7 mouse cellular contexts compared by ENCODE assay signal in the genomic region with DNA sequence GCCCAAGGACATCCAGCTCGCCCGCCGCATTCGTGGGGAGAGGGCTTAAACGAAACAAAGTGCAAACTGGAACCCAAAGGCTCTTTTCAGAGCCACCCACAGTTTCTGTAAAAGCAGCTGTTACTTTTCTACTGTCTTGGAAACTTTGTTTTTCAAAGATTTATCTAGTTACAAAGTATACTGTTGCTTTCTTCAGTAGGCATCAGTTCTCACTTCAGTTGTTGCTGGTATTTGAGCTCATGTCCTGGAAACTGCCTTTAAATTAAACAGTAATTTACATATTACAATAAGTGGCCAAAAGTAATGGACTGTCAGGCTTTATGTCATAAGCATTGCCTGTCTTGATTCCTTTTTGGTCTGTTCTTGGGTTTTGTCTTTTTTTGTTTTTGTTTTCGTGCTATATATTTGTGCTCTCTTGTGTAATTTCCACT. TPM values are rescaled to one million over a fixed set of nuclear protein-coding genes. Genes with fewer than 3 reads are reported as not detected.
DNase-seq lines count a peak whose midpoint lies in the region; ATAC-seq and TF ChIP-seq lines count a peak whose summit lies in the region.

No protein-coding gene starts in this region.

- peak overlapping the region; percentile 74 for H3K9ac ChIP-seq in forebrain, embryonic 11.5 days (ENCODE audit: low read length)
- peak overlapping the region; percentile 96 for H3K9ac ChIP-seq in liver, embryonic 14.5 days (replicated peaks)

- peak overlapping the region; percentile 56 for H3K4me2 ChIP-seq in forebrain, embryonic 11.5 days (ENCODE audit: low read depth, low read length, severe bottlenecking)
- peak overlapping the region; percentile 78 for H3K4me2 ChIP-seq in liver, embryonic 14.5 days (ENCODE audit: low read depth)

- H3K27me3 ChIP-seq in forebrain, embryonic 11.5 days (ENCODE audit: control insufficient read depth, insufficient read depth, low read length): no peaks in the 10 kb centered on the region
- H3K27me3 ChIP-seq in liver, embryonic 14.5 days (ENCODE audit: control insufficient read depth, insufficient read depth, low read length): no peaks in the 10 kb centered on the region

- intact Hi-C loops in left cerebral cortex, postnatal 36 days (cut with DNase I): no loop called here

- TF ChIP-seq CTCF in liver, embryonic 14.5 days (IDR thresholded peaks at IDR 0.05; ENCODE audit: low read depth): no peak

- peaks cover 4% of the 10 kb centered on the region; the same call in 1 of the 2 replicates for H3K4me1 ChIP-seq in forebrain, embryonic 11.5 days (replicated peaks; ENCODE audit: control insufficient read depth, insufficient read depth, low read length)
- peaks cover 29 to 31% of the 10 kb centered on the region in 2 experiments for H3K4me1 ChIP-seq in liver, embryonic 14.5 days (replicated peaks; ENCODE audit: control insufficient read depth in 2 of 2, insufficient read depth in 2 of 2, low read length in 1 of 2)

- no peak for ATAC-seq in forebrain, embryonic 11.5 days (replicated peaks; ENCODE audit: low FRiP score)
- no peak for ATAC-seq in liver, embryonic 14.5 days (ENCODE audit: insufficient read depth)

- peak overlapping the region; percentile 75 for H3K27ac ChIP-seq in forebrain, embryonic 11.5 days (ENCODE audit: low read depth, low read length)
- peak overlapping the region; percentile 99 for H3K27ac ChIP-seq in liver, embryonic 14.5 days

- peak overlapping the region; percentile 32 for H3K4me3 ChIP-seq in forebrain, embryonic 11.5 days (ENCODE audit: low read depth, low read length)
- H3K4me3 ChIP-seq in liver, embryonic 14.5 days (ENCODE audit: insufficient read depth in 1 of 2, low read depth in 2 of 2, low read length in 2 of 2): peak overlapping the region; percentile 61 to 64

- no peak for TF ChIP-seq EP300 in liver, embryonic 14.5 days (IDR thresholded peaks at IDR 0.05; ENCODE audit: low read depth)

- DNase-seq in thymus, postnatal 4 days: peak; percentile 38
- DNase-seq in thymus, postnatal 14 days: no peak
- no peak for DNase-seq in forebrain, embryonic 11.5 days (ENCODE audit: low spot score)
- DNase-seq in liver, embryonic 14.5 days (ENCODE audit: low read depth in 3 of 3, low spot score in 3 of 3): no peak
- no peak for DNase-seq in spleen, postnatal 14 days (ENCODE audit: low spot score in 2 of 2)
- DNase-seq in left cerebral cortex, postnatal 36 days (ENCODE audit: low spot score in 2 of 2): no peak
- DNase-seq in layer of hippocampus, adult 11-12 months (ENCODE audit: low spot score): no peak

- 1% methylated on average over 6 of the region's 6 CpGs for WGBS in forebrain, embryonic 11.5 days
- 3% methylated on average over 6 of the region's 6 CpGs for WGBS in liver, embryonic 14.5 days (ENCODE audit: insufficient replicate concordance)

- no peaks in the 10 kb centered on the region for H3K9me3 ChIP-seq in forebrain, embryonic 11.5 days (ENCODE audit: control insufficient read depth, low read length)
- H3K9me3 ChIP-seq in liver, embryonic 14.5 days (ENCODE audit: control insufficient read depth, low read length): no peaks in the 10 kb centered on the region

- H3K36me3 ChIP-seq in forebrain, embryonic 11.5 days (ENCODE audit: control insufficient read depth, insufficient read depth, low read length): no peaks in the 10 kb centered on the region
- H3K36me3 ChIP-seq in liver, embryonic 14.5 days (replicated peaks; ENCODE audit: control insufficient read depth, insufficient read depth, low read depth): no peaks in the 10 kb centered on the region

RNA-seq across cellular contexts. Expression of gene Hist1h3b, which starts 0.7 kb away (rescaled TPM):
- polyA plus RNA-seq in forebrain, embryonic 11.5 days (2014; fragmentation: Nextera tagmentation; extraction: Ambion mirVana): 11.7 and 15.4 TPM in 2 replicates
- polyA plus RNA-seq in liver, embryonic 14.5 days (2012; rRNA removed): 40.0 and 45.7 TPM in 2 replicates
- polyA plus RNA-seq in liver, embryonic 14.5 days (2014; fragmentation: Nextera tagmentation; extraction: Ambion mirVana): 8.9 and 11.4 TPM in 2 replicates
- total RNA-seq in left cerebral cortex, postnatal 36 days (2021): 10 to 100 TPM in 1 of 2 experiments, 1 to 10 TPM in 1; 9.7 to 14.5 TPM

RNA-seq across cellular contexts. Expression of gene Hist1h2ab, which starts 1.8 kb away (rescaled TPM):
- 59.7 and 63.1 TPM in 2 replicates for polyA plus RNA-seq in forebrain, embryonic 11.5 days (2014; fragmentation: Nextera tagmentation; extraction: Ambion mirVana)
- 45.2 and 45.3 TPM in 2 replicates for polyA plus RNA-seq in liver, embryonic 14.5 days (2012; rRNA removed)
- 70.4 and 74.8 TPM in 2 replicates for polyA plus RNA-seq in liver, embryonic 14.5 days (2014; fragmentation: Nextera tagmentation; extraction: Ambion mirVana)
- 10 to 100 TPM; 28.3 to 44.5 TPM for total RNA-seq in left cerebral cortex, postnatal 36 days (2021)

RNA-seq across cellular contexts. Expression of gene Hist1h4b, which starts 4.1 kb away (rescaled TPM):
- polyA plus RNA-seq in forebrain, embryonic 11.5 days (2014; fragmentation: Nextera tagmentation; extraction: Ambion mirVana): 4.7 and 5.9 TPM in 2 replicates
- 9.2 and 21.6 TPM in 2 replicates for polyA plus RNA-seq in liver, embryonic 14.5 days (2012; rRNA removed)
- 4.5 and 5.1 TPM in 2 replicates for polyA plus RNA-seq in liver, embryonic 14.5 days (2014; fragmentation: Nextera tagmentation; extraction: Ambion mirVana)
- total RNA-seq in left cerebral cortex, postnatal 36 days (2021): 10 to 100 TPM; 87.5 to 90.3 TPM

RNA-seq across cellular contexts. Expression of gene Hist1h2bb, which starts 6.2 kb away (rescaled TPM):
- 2.6 and 3.4 TPM in 2 replicates for polyA plus RNA-seq in forebrain, embryonic 11.5 days (2014; fragmentation: Nextera tagmentation; extraction: Ambion mirVana)
- polyA plus RNA-seq in liver, embryonic 14.5 days (2012; rRNA removed): 20.0 and 34.0 TPM in 2 replicates
- polyA plus RNA-seq in liver, embryonic 14.5 days (2014; fragmentation: Nextera tagmentation; extraction: Ambion mirVana): 2.6 and 3.5 TPM in 2 replicates
- 10 to 100 TPM; 17.9 to 19.8 TPM for total RNA-seq in left cerebral cortex, postnatal 36 days (2021)

RNA-seq across cellular contexts. Expression of gene Hist1h3c, which starts 7.4 kb away (rescaled TPM):
- 8.7 and 10.6 TPM in 2 replicates for polyA plus RNA-seq in forebrain, embryonic 11.5 days (2014; fragmentation: Nextera tagmentation; extraction: Ambion mirVana)
- 48.5 and 88.2 TPM in 2 replicates for polyA plus RNA-seq in liver, embryonic 14.5 days (2012; rRNA removed)
- polyA plus RNA-seq in liver, embryonic 14.5 days (2014; fragmentation: Nextera tagmentation; extraction: Ambion mirVana): 3.6 and 5.7 TPM in 2 replicates
- total RNA-seq in left cerebral cortex, postnatal 36 days (2021): 1 to 10 TPM; 1.9 to 2.6 TPM
